Mouse (Mus musculus): ENCODE results near the gene Chil5. TPM values are rescaled to one million over a fixed set of nuclear protein-coding genes. Genes with fewer than 3 reads are reported as not detected.

Chil5 gene
- total RNA-seq, 2 experiments from 2014 or later = not detected

Other genes starting within 250 kb of the Chil5 start
- gene Rap1a, start 231.5 kb downstream of the Chil5 start, total RNA-seq (2021) = 100 to 1,000 TPM; 192 to 211 TPM
- under 1 TPM in 1 of 2 experiments, not detected in 1; 0.40 TPM for gene Adora3, start 162.0 kb downstream of the Chil5 start, total RNA-seq (2021)
- gene Tmigd3, start 161.9 kb downstream of the Chil5 start, total RNA-seq (2021) = under 1 TPM in 1 of 2 experiments, not detected in 1; 0.33 TPM
- gene I830077J02Rik, start 100.2 kb downstream of the Chil5 start, total RNA-seq (2021) = under 1 TPM; 0.66 to 0.76 TPM
- 10 to 100 TPM; 65.5 to 68.3 TPM for gene Wdr77, start 73.4 kb downstream of the Chil5 start, total RNA-seq (2021)
- gene Atp5f1, start 72.7 kb downstream of the Chil5 start, total RNA-seq (2021) = 100 to 1,000 TPM; 351 to 362 TPM
- under 1 TPM; 0.26 to 0.69 TPM for gene Ovgp1, start 59.1 kb downstream of the Chil5 start, total RNA-seq (2021)
- gene Pifo, start 18.2 kb downstream of the Chil5 start, total RNA-seq (2021) = not detected
- not detected for gene Chia1, start 80.4 kb upstream of the Chil5 start, total RNA-seq (2021)
- not detected for gene Chil3, start 134.8 kb upstream of the Chil5 start, total RNA-seq (2021)
- gene Chil4, start 186.7 kb upstream of the Chil5 start, total RNA-seq (2021) = not detected